Mouse (Mus musculus) midbrain, embryonic 14.5 days (tissue): ENCODE data around the gene Sept8. TPM values are rescaled to one million over a fixed set of nuclear protein-coding genes. Genes with fewer than 3 reads are reported as not detected.

Experiments
- ATAC-seq: fragments of 200-750 bp; cut with Nextera tagmentation; 2 replicates; pipeline ENCODE4 v1.8.0; 2017; ENCODE audit warnings: moderate number of reproducible peaks, moderate library complexity; ENCODE audit not compliant: low FRiP score, low TSS enrichment
- DNase-seq: peaks from one replicate; pipeline ENCODE4 v3.0.0-alpha.2; 2015
- H3K27ac ChIP-seq: fragments of 300-500 bp; sonication (generic); replicated peaks from 2 replicates; pipeline ENCODE4 v1.5.1; 2014; ENCODE audit warnings: mild to moderate bottlenecking, low read depth, low read length, moderate library complexity
- H3K27me3 ChIP-seq: fragments of 300-500 bp; sonication (generic); 2 replicates; pipeline ENCODE4 v1.6.1; 2014; ENCODE audit warnings: low read length, control low read depth, mixed read lengths; ENCODE audit not compliant: control insufficient read depth, insufficient read depth
- H3K36me3 ChIP-seq: fragments of 300-500 bp; sonication (generic); 2 replicates; pipeline ENCODE4 v1.6.1; 2014; ENCODE audit warnings: low read length, control low read depth; ENCODE audit not compliant: control insufficient read depth, insufficient read depth
- H3K4me1 ChIP-seq: fragments of 300-500 bp; sonication (generic); 2 replicates; pipeline ENCODE4 v1.6.1; 2014; ENCODE audit warnings: mild to moderate bottlenecking, antibody characterized with exemption, low read length, control low read depth; ENCODE audit not compliant: control insufficient read depth, insufficient read depth
- H3K4me2 ChIP-seq: fragments of 300-500 bp; sonication (generic); 2 replicates; pipeline ENCODE4 v1.6.1; 2014; ENCODE audit warnings: mild to moderate bottlenecking, low read length, moderate library complexity
- H3K4me3 ChIP-seq: fragments of 300-500 bp; sonication (generic); replicated peaks from 2 replicates; pipeline ENCODE4 v1.5.1; 2014; ENCODE audit warnings: low read depth, low read length
- H3K9ac ChIP-seq: fragments of 300-500 bp; sonication (generic); replicated peaks from 2 replicates; pipeline ENCODE4 v1.6.1; 2014; ENCODE audit warnings: mild to moderate bottlenecking, low read length, moderate library complexity
- H3K9me3 ChIP-seq: fragments of 300-500 bp; sonication (generic); 2 replicates; pipeline ENCODE4 v1.6.1; 2016; ENCODE audit warnings: low read length, control low read depth, mixed read lengths; ENCODE audit not compliant: control insufficient read depth
- WGBS: fragments of 180-500 bp; shearing (Covaris S2); extraction: QIAGEN DNeasy Blood & Tissue Kit; methylation state at CpG from one replicate; pipeline ENCODE4 v1.1.7; 2014; 5-methylcytosine and 5-hydroxymethylcytosine counted together
- polyA plus RNA-seq: library from polyadenylated mRNA; unstranded; fragments of >200 nt; fragmentation: Nextera tagmentation; extraction: Ambion mirVana; gene quantifications from 2 replicates; pipeline ENCODE4 v1.2.1, GENCODE M21; 2014

The Sept8 gene
- polyA plus RNA-seq, 1 experiment from 2014 or later = 16.5 TPM

GRCm38 (mm10) chr11:53528397-53529252 is 9.6 kb downstream of the Sept8 start:
- ATAC-seq = no peak
- no peak overlapping the region for H3K27ac ChIP-seq

DNA sequence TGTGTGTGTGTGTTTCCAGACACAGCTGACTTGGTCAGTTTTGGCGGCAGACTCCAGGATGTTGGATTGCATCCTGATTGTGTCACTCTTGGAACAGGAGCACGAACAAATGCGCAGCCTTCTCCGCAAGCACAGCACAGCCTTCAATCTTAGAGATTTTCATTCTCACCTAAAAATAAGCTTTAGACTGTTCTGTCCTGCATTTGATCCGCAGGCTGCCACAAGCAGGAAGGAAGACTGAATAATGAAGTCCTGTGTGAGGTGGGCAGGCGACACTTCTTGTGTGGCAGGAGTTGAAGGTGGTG is 10.1 kb downstream of the Sept8 start:
- H3K4me3 ChIP-seq = no peak overlapping the region
- H3K36me3 ChIP-seq = peaks cover 8% of the 10 kb centered on the region
- H3K4me2 ChIP-seq = no peak overlapping the region
- no peaks in the 10 kb centered on the region for H3K4me1 ChIP-seq
- DNase-seq (no peak), ATAC-seq (no peak)
- no peak overlapping the region for H3K27ac ChIP-seq
- no peaks in the 10 kb centered on the region for H3K27me3 ChIP-seq
- 75% methylated on average over 6 of the region's 6 CpGs for WGBS
- no peak overlapping the region for H3K9ac ChIP-seq
- H3K9me3 ChIP-seq = no peaks in the 10 kb centered on the region

More at GRCm38 (mm10) chr11:53528397-53529252, 9.6 kb downstream of the Sept8 start:
- Histone ChIP-seq H3K4me3 (no peak overlapping the region), H3K36me3 (peaks cover 2% of the 10 kb centered on the region; the same call in 1 of the 2 replicates), H3K4me2 (no peak overlapping the region), H3K27me3 (no peaks in the 10 kb centered on the region), H3K9me3 (no peaks in the 10 kb centered on the region), H3K9ac (no peak overlapping the region), H3K4me1 (no peaks in the 10 kb centered on the region)
- 89% methylated on average over 9 of the region's 9 CpGs for WGBS
- no peak for DNase-seq

- peaks cover 16% of the 10 kb centered on the region for H3K36me3 ChIP-seq
- H3K27me3 ChIP-seq = no peaks in the 10 kb centered on the region
- H3K9me3 ChIP-seq = no peaks in the 10 kb centered on the region
- no peaks in the 10 kb centered on the region for H3K4me1 ChIP-seq
- H3K4me2 ChIP-seq = no peak overlapping the region
- no peak overlapping the region for H3K4me3 ChIP-seq
- no peak overlapping the region for H3K27ac ChIP-seq
- no peak overlapping the region for H3K9ac ChIP-seq
- no peak for ATAC-seq
- no peak for DNase-seq
- WGBS = 85% methylated on average over 9 of the region's 9 CpGs
Measured at GRCm38 (mm10) chr11:53530001-53530400, 10.9 kb downstream of the Sept8 start.

GRCm38 (mm10) chr11:53531578-53532230 is 12.6 kb downstream of the Sept8 start:
- H3K4me2 ChIP-seq = no peak overlapping the region
- H3K27me3 ChIP-seq = no peaks in the 10 kb centered on the region
- no peaks in the 10 kb centered on the region for H3K9me3 ChIP-seq
- 93% methylated on average over 10 of the region's 10 CpGs for WGBS
- H3K27ac ChIP-seq = no peak overlapping the region
- peaks cover 32% of the 10 kb centered on the region for H3K36me3 ChIP-seq
- H3K4me3 ChIP-seq = no peak overlapping the region
- H3K4me1 ChIP-seq = no peaks in the 10 kb centered on the region
- ATAC-seq (no peak), DNase-seq (no peak)
- no peak overlapping the region for H3K9ac ChIP-seq

GRCm38 (mm10) chr11:53532231-53532620 is 13.2 kb downstream of the Sept8 start:
- Histone ChIP-seq H3K9me3 (no peaks in the 10 kb centered on the region), H3K9ac (no peak overlapping the region), H3K27ac (no peak overlapping the region), H3K4me2 (no peak overlapping the region), H3K27me3 (no peaks in the 10 kb centered on the region), H3K4me3 (no peak overlapping the region), H3K4me1 (no peaks in the 10 kb centered on the region), H3K36me3 (peaks cover 38% of the 10 kb centered on the region)
- no peak for DNase-seq
- ATAC-seq = no peak
- 97% methylated on average over 1 of the region's 1 CpGs for whole genome bisulfite sequencing

GRCm38 (mm10) chr11:53539002-53539491 is 20.0 kb downstream of the Sept8 start:
- DNase-seq (no peak), ATAC-seq (no peak)
- no peak overlapping the region for H3K4me3 ChIP-seq
- no peak overlapping the region for H3K4me2 ChIP-seq
- no peaks in the 10 kb centered on the region for H3K9me3 ChIP-seq
- H3K4me1 ChIP-seq = no peaks in the 10 kb centered on the region
- H3K27ac ChIP-seq = no peak overlapping the region
- H3K27me3 ChIP-seq = no peaks in the 10 kb centered on the region
- no peak overlapping the region for H3K9ac ChIP-seq
- peaks cover 55% of the 10 kb centered on the region for H3K36me3 ChIP-seq
- 41% methylated on average over 15 of the region's 15 CpGs for WGBS

GRCm38 (mm10) chr11:53540394-53540793 is 21.3 kb downstream of the Sept8 start:
- Histone ChIP-seq H3K4me2 (no peak overlapping the region), H3K9me3 (no peaks in the 10 kb centered on the region), H3K27ac (no peak overlapping the region), H3K4me3 (no peak overlapping the region), H3K36me3 (peaks cover 42% of the 10 kb centered on the region), H3K27me3 (no peaks in the 10 kb centered on the region), H3K4me1 (no peaks in the 10 kb centered on the region), H3K9ac (no peak overlapping the region)
- WGBS = 92% methylated on average over 3 of the region's 3 CpGs
- DNase-seq (no peak), ATAC-seq (no peak)

DNA sequence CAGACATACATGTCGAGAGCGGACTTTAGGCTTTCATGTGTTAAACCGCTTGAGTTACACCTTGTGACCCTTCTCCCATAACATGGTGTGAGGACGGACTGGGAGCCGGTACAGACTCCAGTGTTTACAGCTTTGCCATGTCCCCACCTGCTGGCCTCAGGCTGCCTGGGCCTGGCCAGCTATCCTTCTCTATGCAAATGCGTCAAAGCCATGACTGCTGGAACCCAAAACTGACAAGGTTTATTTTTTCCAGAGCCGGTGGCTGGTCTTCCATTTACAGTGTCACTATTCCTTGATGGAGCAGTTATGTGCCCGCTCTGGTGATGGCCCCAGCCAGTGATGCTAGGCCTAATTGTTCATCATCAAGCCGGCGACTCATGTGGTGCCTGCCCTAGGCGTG is 22.2 kb downstream of the Sept8 start:
- no peak for ATAC-seq

DNA sequence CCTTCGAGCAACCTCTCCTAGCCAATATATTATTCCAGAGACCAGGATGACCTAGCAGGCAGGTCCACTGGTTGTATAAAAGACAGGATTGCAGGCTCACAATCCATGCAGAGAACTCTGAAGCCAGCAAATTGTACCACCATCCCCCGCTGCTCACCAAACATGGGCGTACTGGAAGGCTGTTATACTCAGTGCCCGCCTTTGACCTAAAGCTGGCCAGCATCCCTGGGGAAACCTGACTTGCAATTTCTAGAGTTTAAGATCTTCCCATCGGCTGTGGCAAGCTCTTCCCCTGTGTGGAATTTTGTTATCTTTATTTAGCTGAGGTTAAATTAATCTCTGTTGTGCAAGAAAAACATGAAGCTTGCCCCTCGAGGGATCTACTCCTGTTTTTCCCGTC is 24.0 kb downstream of the Sept8 start:
- H3K4me1 ChIP-seq = no peaks in the 10 kb centered on the region
- no peaks in the 10 kb centered on the region for H3K9me3 ChIP-seq
- no peak overlapping the region for H3K4me3 ChIP-seq
- peaks cover 20% of the 10 kb centered on the region for H3K36me3 ChIP-seq
- WGBS = 77% methylated on average over 7 of the region's 7 CpGs
- no peak for ATAC-seq
- no peak overlapping the region for H3K27ac ChIP-seq
- no peak for DNase-seq
- H3K27me3 ChIP-seq = no peaks in the 10 kb centered on the region
- no peak overlapping the region for H3K9ac ChIP-seq
- no peak overlapping the region for H3K4me2 ChIP-seq

More for the DNA sequence above, 22.2 kb downstream of the Sept8 start:
- H3K9ac ChIP-seq = no peak overlapping the region
- H3K9me3 ChIP-seq = no peaks in the 10 kb centered on the region
- H3K27ac ChIP-seq = no peak overlapping the region
- peaks cover 34% of the 10 kb centered on the region for H3K36me3 ChIP-seq
- no peak overlapping the region for H3K4me3 ChIP-seq
- whole genome bisulfite sequencing = 85% methylated on average over 11 of the region's 11 CpGs
- no peaks in the 10 kb centered on the region for H3K4me1 ChIP-seq
- H3K4me2 ChIP-seq = no peak overlapping the region
- DNase-seq = no peak
- H3K27me3 ChIP-seq = no peaks in the 10 kb centered on the region
